Mouse (Mus musculus): ENCODE measurements around the gene Mroh9. TPM values are rescaled to one million over a fixed set of nuclear protein-coding genes. Genes with fewer than 3 reads are reported as not detected.

Mroh9 gene
- polyA plus RNA-seq (2015; fragmentation: Nextera tagmentation; extraction: Ambion mirVana) = not detected in 2 replicates

- no peaks in the 10 kb centered on the region for H3K36me3 ChIP-seq (ENCODE audit: control insufficient read depth, insufficient read depth)
- H3K27ac ChIP-seq (ENCODE audit: low read depth, low read length) = no peak within 1 kb of the TSS
- no peak for ATAC-seq
- H3K4me2 ChIP-seq (replicated peaks; ENCODE audit: low read depth) = no peak within 1 kb of the TSS
- H3K9me3 ChIP-seq (ENCODE audit: control insufficient read depth) = no peaks in the 10 kb centered on the region
- H3K27me3 ChIP-seq (replicated peaks; ENCODE audit: control insufficient read depth, insufficient read depth, low read length) = no peaks in the 10 kb centered on the region
- TF ChIP-seq CTCF (IDR thresholded peaks at IDR 0.05; ENCODE audit: low read depth) = no peak
- no peak within 1 kb of the TSS for H3K4me3 ChIP-seq (ENCODE audit: low read depth, low read length)
- 85% methylated on average over 2 of the region's 2 CpGs for WGBS
- H3K9ac ChIP-seq (ENCODE audit: low read depth, low read length) = no peak within 1 kb of the TSS
- no peaks in the 10 kb centered on the region for H3K4me1 ChIP-seq (replicated peaks; ENCODE audit: control insufficient read depth, insufficient read depth, low read length)
These were observed at the start of gene Mroh9 for GRCm38 (mm10) chr1:163085570-163085969. Mroh9 (minus strand) TSS chr1:163085670.

GRCm38 (mm10) chr1:163129976-163130375 is 44.5 kb upstream of the Mroh9 start:
- TF ChIP-seq CTCF (IDR thresholded peaks at IDR 0.05; ENCODE audit: low read depth) = no peak
- no peak overlapping the region for H3K27ac ChIP-seq (ENCODE audit: low read depth, low read length)
- H3K9ac ChIP-seq (ENCODE audit: low read depth, low read length) = no peak overlapping the region
- 59% methylated on average over 3 of the region's 3 CpGs for WGBS
- H3K9me3 ChIP-seq (ENCODE audit: control insufficient read depth) = no peaks in the 10 kb centered on the region
- H3K4me2 ChIP-seq (replicated peaks; ENCODE audit: low read depth) = no peak overlapping the region
- H3K36me3 ChIP-seq (ENCODE audit: control insufficient read depth, insufficient read depth) = no peaks in the 10 kb centered on the region
- no peaks in the 10 kb centered on the region; the same call in 1 of the 2 replicates for H3K4me1 ChIP-seq (replicated peaks; ENCODE audit: control insufficient read depth, insufficient read depth, low read length)
- no peak for ATAC-seq
- H3K27me3 ChIP-seq (replicated peaks; ENCODE audit: control insufficient read depth, insufficient read depth, low read length) = no peaks in the 10 kb centered on the region
- H3K4me3 ChIP-seq (ENCODE audit: low read depth, low read length) = no peak overlapping the region

GRCm38 (mm10) chr1:163129129-163129900 is 43.8 kb upstream of the Mroh9 start:
- H3K36me3 ChIP-seq (ENCODE audit: control insufficient read depth, insufficient read depth) = no peaks in the 10 kb centered on the region
- no peaks in the 10 kb centered on the region for H3K9me3 ChIP-seq (ENCODE audit: control insufficient read depth)
- H3K9ac ChIP-seq (ENCODE audit: low read depth, low read length) = no peak overlapping the region
- 87% methylated on average over 9 of the region's 9 CpGs for WGBS
- TF ChIP-seq CTCF (IDR thresholded peaks at IDR 0.05; ENCODE audit: low read depth) = no peak
- no peaks in the 10 kb centered on the region for H3K27me3 ChIP-seq (replicated peaks; ENCODE audit: control insufficient read depth, insufficient read depth, low read length)
- H3K4me3 ChIP-seq (ENCODE audit: low read depth, low read length) = no peak overlapping the region
- no peak overlapping the region for H3K27ac ChIP-seq (ENCODE audit: low read depth, low read length)
- no peak overlapping the region for H3K4me2 ChIP-seq (replicated peaks; ENCODE audit: low read depth)
- no peak for ATAC-seq
- no peaks in the 10 kb centered on the region; the same call in 1 of the 2 replicates for H3K4me1 ChIP-seq (replicated peaks; ENCODE audit: control insufficient read depth, insufficient read depth, low read length)

- WGBS = 70% methylated on average over 7 of the region's 7 CpGs
- no peak overlapping the region for H3K4me3 ChIP-seq (ENCODE audit: low read depth, low read length)
- TF ChIP-seq CTCF (IDR thresholded peaks at IDR 0.05; ENCODE audit: low read depth) = no peak
These were observed 40.9 kb upstream of the Mroh9 start for GRCm38 (mm10) chr1:163126175-163126881.

GRCm38 (mm10) chr1:163122414-163122813 is 36.9 kb upstream of the Mroh9 start:
- no peak for ATAC-seq
- Histone ChIP-seq H3K4me3 (ENCODE audit: low read depth, low read length) (no peak overlapping the region), H3K36me3 (ENCODE audit: control insufficient read depth, insufficient read depth) (no peaks in the 10 kb centered on the region), H3K9me3 (ENCODE audit: control insufficient read depth) (no peaks in the 10 kb centered on the region), H3K9ac (ENCODE audit: low read depth, low read length) (no peak overlapping the region), H3K27ac (ENCODE audit: low read depth, low read length) (no peak overlapping the region), H3K27me3 (replicated peaks; ENCODE audit: control insufficient read depth, insufficient read depth, low read length) (no peaks in the 10 kb centered on the region), H3K4me1 (replicated peaks; ENCODE audit: control insufficient read depth, insufficient read depth, low read length) (no peaks in the 10 kb centered on the region), H3K4me2 (replicated peaks; ENCODE audit: low read depth) (no peak overlapping the region)
- WGBS = 91% methylated on average over 1 of the region's 1 CpGs
- TF ChIP-seq CTCF (IDR thresholded peaks at IDR 0.05; ENCODE audit: low read depth) = no peak

More at GRCm38 (mm10) chr1:163126175-163126881, 40.9 kb upstream of the Mroh9 start:
- H3K9me3 ChIP-seq (ENCODE audit: control insufficient read depth) = no peaks in the 10 kb centered on the region
- H3K27me3 ChIP-seq (replicated peaks; ENCODE audit: control insufficient read depth, insufficient read depth, low read length) = no peaks in the 10 kb centered on the region
- no peak for ATAC-seq
- no peaks in the 10 kb centered on the region; the same call in 1 of the 2 replicates for H3K4me1 ChIP-seq (replicated peaks; ENCODE audit: control insufficient read depth, insufficient read depth, low read length)
- no peaks in the 10 kb centered on the region for H3K36me3 ChIP-seq (ENCODE audit: control insufficient read depth, insufficient read depth)
- no peak overlapping the region for H3K27ac ChIP-seq (ENCODE audit: low read depth, low read length)
- no peak overlapping the region for H3K9ac ChIP-seq (ENCODE audit: low read depth, low read length)
- no peak overlapping the region for H3K4me2 ChIP-seq (replicated peaks; ENCODE audit: low read depth)

GRCm38 (mm10) chr1:163113461-163114174 is 28.1 kb upstream of the Mroh9 start:
- WGBS = 52% methylated on average over 8 of the region's 8 CpGs
- Histone ChIP-seq H3K4me3 (ENCODE audit: low read depth, low read length) (no peak overlapping the region), H3K4me1 (replicated peaks; ENCODE audit: control insufficient read depth, insufficient read depth, low read length) (no peaks in the 10 kb centered on the region), H3K27ac (ENCODE audit: low read depth, low read length) (no peak overlapping the region), H3K36me3 (ENCODE audit: control insufficient read depth, insufficient read depth) (no peaks in the 10 kb centered on the region), H3K9me3 (ENCODE audit: control insufficient read depth) (no peaks in the 10 kb centered on the region), H3K9ac (ENCODE audit: low read depth, low read length) (no peak overlapping the region), H3K4me2 (replicated peaks; ENCODE audit: low read depth) (no peak overlapping the region), H3K27me3 (replicated peaks; ENCODE audit: control insufficient read depth, insufficient read depth, low read length) (no peaks in the 10 kb centered on the region)
- TF ChIP-seq CTCF (IDR thresholded peaks at IDR 0.05; ENCODE audit: low read depth) = no peak
- no peak for ATAC-seq
